Mouse (Mus musculus): ENCODE data around the gene Dnajb7. TPM values are rescaled to one million over a fixed set of nuclear protein-coding genes. Genes with fewer than 3 reads are reported as not detected.
"Not testable (repeated sequence)": the region's sequence is repeated elsewhere in the genome, so short reads cannot be mapped to it uniquely, and the experiment has no call there.

The Dnajb7 gene
- polyA plus RNA-seq (2015; fragmentation: Nextera tagmentation; extraction: Ambion mirVana) = 1.6 and 1.9 TPM in 2 replicates

DNA sequence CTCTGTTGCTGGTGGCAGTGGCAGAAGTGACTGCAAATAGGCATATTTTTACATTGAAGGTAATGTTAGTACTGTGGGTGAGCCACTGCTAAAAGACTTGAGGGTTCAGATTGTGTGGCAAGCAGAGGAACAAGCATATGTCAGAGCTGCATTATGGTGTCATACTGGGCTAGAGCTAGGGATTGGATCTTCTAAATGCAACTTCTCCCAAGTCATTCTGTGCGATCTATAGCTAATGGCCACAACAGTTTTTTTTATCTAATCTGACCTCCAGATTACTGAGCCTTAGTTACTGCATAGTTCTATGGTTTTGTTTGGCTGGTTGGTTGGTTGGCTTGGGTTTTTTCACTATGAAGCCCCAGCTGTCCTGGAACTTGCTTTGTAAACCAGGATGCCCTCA lies at the start of gene Dnajb7:
Dnajb7 (minus strand) TSS at position 101 of the 400 bp plus-strand sequence.
- WGBS = 92% methylated on average over 1 of the region's 1 CpGs
- Histone ChIP-seq H3K27ac (no peak within 1 kb of the TSS), H3K9me3 (no peaks in the 10 kb centered on the region), H3K4me2 (no peak within 1 kb of the TSS), H3K4me3 (no peak within 1 kb of the TSS), H3K9ac (no peak within 1 kb of the TSS), H3K27me3 (replicated peaks) (no peaks in the 10 kb centered on the region), H3K36me3 (replicated peaks) (no peaks in the 10 kb centered on the region), H3K4me1 (no peaks in the 10 kb centered on the region)
- ATAC-seq (replicated peaks) = no peak

DNA sequence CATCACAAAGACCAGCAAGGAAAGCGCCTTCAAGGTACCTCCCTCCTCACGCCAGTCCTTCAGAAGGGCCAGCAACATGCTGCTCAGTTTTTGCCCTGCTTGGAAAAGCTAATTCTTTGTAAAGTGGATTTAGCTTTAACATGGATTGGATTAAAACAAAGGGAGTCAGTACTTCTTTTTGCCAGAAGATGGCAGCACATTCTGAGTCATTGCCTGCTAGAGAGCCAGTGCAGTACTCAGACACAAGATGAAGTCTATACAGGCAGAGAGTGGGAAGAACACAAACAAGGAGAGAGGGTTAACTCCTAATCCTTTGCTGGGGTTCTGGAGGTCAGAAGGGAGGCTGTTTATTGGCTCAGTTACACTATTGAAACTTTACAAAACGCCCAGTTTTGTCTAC lies 40.4 kb upstream of the Dnajb7 start:
- Histone ChIP-seq H3K27ac (peak overlapping the region; percentile 43; the same call in 1 of the 2 replicates), H3K9me3 (no peaks in the 10 kb centered on the region), H3K27me3 (replicated peaks) (no peaks in the 10 kb centered on the region), H3K4me3 (no peak overlapping the region), H3K4me2 (no peak overlapping the region), H3K4me1 (no peaks in the 10 kb centered on the region; the same call in 1 of the 2 replicates), H3K36me3 (replicated peaks) (peaks cover 3% of the 10 kb centered on the region; the same call in 1 of the 2 replicates), H3K9ac (no peak overlapping the region)
- no peak for ATAC-seq (replicated peaks)
- 50% methylated on average over 3 of the region's 3 CpGs for WGBS

DNA sequence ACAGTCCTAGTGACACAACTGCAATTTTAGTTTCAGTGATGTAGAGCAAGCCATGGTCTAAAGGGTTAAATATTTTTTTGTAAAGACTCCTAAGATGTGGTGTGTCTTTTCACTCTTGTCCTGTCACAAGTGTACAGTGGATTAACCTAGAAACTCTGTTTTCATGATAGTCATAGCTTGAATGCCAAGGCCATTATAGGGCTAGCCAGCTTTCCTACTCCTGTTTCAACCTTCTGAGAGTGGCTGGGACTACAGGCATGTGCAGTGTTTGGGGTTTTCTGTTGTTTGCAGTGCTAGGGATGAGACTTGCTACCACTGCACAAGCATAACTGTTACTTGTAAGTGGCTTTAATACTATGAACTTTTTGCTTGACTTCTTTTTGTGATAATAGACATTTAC lies 31.1 kb upstream of the Dnajb7 start:
- Histone ChIP-seq H3K9me3 (no peaks in the 10 kb centered on the region), H3K9ac (no peak overlapping the region), H3K27ac (no peak overlapping the region), H3K4me2 (no peak overlapping the region), H3K27me3 (replicated peaks) (no peaks in the 10 kb centered on the region), H3K4me1 (no peaks in the 10 kb centered on the region), H3K4me3 (no peak overlapping the region), H3K36me3 (replicated peaks) (no peaks in the 10 kb centered on the region; the same call in 1 of the 2 replicates)
- ATAC-seq (replicated peaks) = no peak

DNA sequence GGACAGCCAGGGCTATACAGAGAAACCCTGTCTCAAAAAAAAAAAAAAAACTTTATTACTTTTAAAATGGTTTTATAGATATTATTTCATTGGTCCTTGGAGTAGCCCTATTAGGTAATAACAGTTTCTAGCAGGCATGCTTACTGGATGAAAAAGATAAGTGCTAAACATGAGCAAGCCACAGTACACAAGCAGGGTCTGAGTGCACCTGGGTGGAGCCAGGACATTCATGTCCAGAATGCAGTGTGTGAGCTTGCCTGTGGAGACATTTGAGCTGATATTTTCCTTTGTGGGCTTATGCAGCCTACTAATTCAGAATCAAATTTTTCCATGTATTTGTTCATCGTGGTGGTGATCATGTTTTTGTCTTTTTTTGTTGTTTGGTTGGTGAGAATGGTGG lies 30.2 kb upstream of the Dnajb7 start:
- Histone ChIP-seq H3K9ac (no peak overlapping the region), H3K36me3 (replicated peaks) (no peaks in the 10 kb centered on the region; the same call in 1 of the 2 replicates), H3K4me3 (no peak overlapping the region), H3K4me1 (no peaks in the 10 kb centered on the region), H3K27ac (no peak overlapping the region), H3K9me3 (no peaks in the 10 kb centered on the region), H3K27me3 (replicated peaks) (no peaks in the 10 kb centered on the region), H3K4me2 (no peak overlapping the region)
- ATAC-seq (replicated peaks) = no peak
- WGBS = 90% methylated on average over 1 of the region's 1 CpGs

DNA sequence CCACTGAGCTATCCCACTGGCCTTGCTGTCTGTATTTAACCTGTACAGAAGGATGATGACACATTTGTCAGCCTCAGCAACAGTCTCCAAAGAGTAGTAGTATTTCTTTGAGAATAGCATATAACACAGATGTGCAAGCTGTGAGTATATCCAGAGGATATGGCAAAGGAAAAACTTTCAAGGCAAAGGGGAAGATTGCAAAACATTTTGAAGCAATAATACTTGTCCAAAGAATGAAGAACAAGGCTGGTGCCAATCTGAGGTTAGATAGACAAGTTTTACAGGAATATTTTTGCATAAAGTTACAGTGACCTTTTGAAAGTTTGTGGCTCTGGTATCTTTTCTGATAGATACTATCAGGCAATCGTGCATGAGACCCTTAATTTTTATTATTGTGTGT lies 23.1 kb upstream of the Dnajb7 start:
- no peak for ATAC-seq (replicated peaks)
- 90% methylated on average over 1 of the region's 1 CpGs for WGBS
- Histone ChIP-seq H3K36me3 (replicated peaks) (no peaks in the 10 kb centered on the region; the same call in 1 of the 2 replicates), H3K4me3 (no peak overlapping the region), H3K9ac (no peak overlapping the region), H3K4me2 (no peak overlapping the region), H3K9me3 (no peaks in the 10 kb centered on the region), H3K4me1 (no peaks in the 10 kb centered on the region), H3K27me3 (replicated peaks) (no peaks in the 10 kb centered on the region), H3K27ac (no peak overlapping the region)

- no peaks in the 10 kb centered on the region for H3K27me3 ChIP-seq (replicated peaks)
- ATAC-seq (replicated peaks) = no peak
- H3K27ac ChIP-seq = no peak overlapping the region
- H3K4me1 ChIP-seq = no peaks in the 10 kb centered on the region
- WGBS = 94% methylated on average over 2 of the region's 2 CpGs
- no peaks in the 10 kb centered on the region for H3K9me3 ChIP-seq
- no peak overlapping the region for H3K9ac ChIP-seq
- no peaks in the 10 kb centered on the region; the same call in 1 of the 2 replicates for H3K36me3 ChIP-seq (replicated peaks)
- no peak overlapping the region for H3K4me2 ChIP-seq
- H3K4me3 ChIP-seq = no peak overlapping the region
Observed at GRCm38 (mm10) chr15:81427947-81428346, 19.8 kb upstream of the Dnajb7 start.

- no peaks in the 10 kb centered on the region for H3K9me3 ChIP-seq
- H3K4me2 ChIP-seq = no peak overlapping the region
- no peak for ATAC-seq (replicated peaks)
- H3K27me3 ChIP-seq (replicated peaks) = no peaks in the 10 kb centered on the region
- H3K4me3 ChIP-seq = no peak overlapping the region
- WGBS = 84% methylated on average over 3 of the region's 3 CpGs
- no peak overlapping the region for H3K9ac ChIP-seq
- no peak overlapping the region for H3K27ac ChIP-seq
- no peaks in the 10 kb centered on the region for H3K4me1 ChIP-seq
- H3K36me3 ChIP-seq (replicated peaks) = no peaks in the 10 kb centered on the region; the same call in 1 of the 2 replicates
Observed at GRCm38 (mm10) chr15:81425311-81425710, 17.2 kb upstream of the Dnajb7 start.

- Histone ChIP-seq H3K36me3 (replicated peaks) (no peaks in the 10 kb centered on the region), H3K9ac (no peak overlapping the region), H3K4me3 (no peak overlapping the region), H3K4me2 (no peak overlapping the region), H3K27me3 (replicated peaks) (no peaks in the 10 kb centered on the region), H3K27ac (no peak overlapping the region), H3K9me3 (no peaks in the 10 kb centered on the region), H3K4me1 (no peaks in the 10 kb centered on the region)
- 61% methylated on average over 7 of the region's 7 CpGs for WGBS
- ATAC-seq (replicated peaks) = no peak
Observed at GRCm38 (mm10) chr15:81422156-81422681, 14.1 kb upstream of the Dnajb7 start.

- Histone ChIP-seq H3K4me3 (no peak overlapping the region), H3K27me3 (replicated peaks) (no peaks in the 10 kb centered on the region), H3K9ac (no peak overlapping the region), H3K36me3 (replicated peaks) (no peaks in the 10 kb centered on the region), H3K4me2 (no peak overlapping the region), H3K4me1 (no peaks in the 10 kb centered on the region), H3K27ac (no peak overlapping the region), H3K9me3 (no peaks in the 10 kb centered on the region)
- no peak for ATAC-seq (replicated peaks)
- WGBS = 71% methylated on average over 1 of the region's 1 CpGs
Observed at GRCm38 (mm10) chr15:81421454-81421853, 13.4 kb upstream of the Dnajb7 start.

DNA sequence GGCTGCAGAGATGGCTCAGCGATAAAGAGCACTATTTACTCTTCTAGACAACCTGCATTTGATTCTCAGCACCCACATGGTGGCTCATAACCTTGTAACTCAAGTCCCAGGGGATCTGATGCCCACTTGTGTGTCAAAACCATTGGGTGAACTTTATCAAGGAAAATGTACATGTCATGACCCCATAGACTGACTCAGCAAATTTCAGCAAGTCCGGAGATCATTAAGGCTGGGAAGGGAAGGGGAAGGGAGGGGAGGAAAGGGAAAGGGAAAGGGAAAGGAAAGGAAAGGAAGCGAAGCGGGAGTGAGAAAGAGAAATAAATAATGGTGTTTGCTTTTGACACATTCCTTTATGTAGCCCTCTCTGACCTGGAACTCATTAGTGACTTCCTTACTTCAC lies 10.0 kb upstream of the Dnajb7 start:
- Histone ChIP-seq H3K27me3 (replicated peaks) (no peaks in the 10 kb centered on the region), H3K36me3 (replicated peaks) (no peaks in the 10 kb centered on the region), H3K4me2 (no peak overlapping the region), H3K9ac (no peak overlapping the region), H3K4me3 (no peak overlapping the region), H3K4me1 (no peaks in the 10 kb centered on the region), H3K27ac (no peak overlapping the region), H3K9me3 (no peaks in the 10 kb centered on the region)
- ATAC-seq (replicated peaks) = no peak
- WGBS = 89% methylated on average over 4 of the region's 4 CpGs

DNA sequence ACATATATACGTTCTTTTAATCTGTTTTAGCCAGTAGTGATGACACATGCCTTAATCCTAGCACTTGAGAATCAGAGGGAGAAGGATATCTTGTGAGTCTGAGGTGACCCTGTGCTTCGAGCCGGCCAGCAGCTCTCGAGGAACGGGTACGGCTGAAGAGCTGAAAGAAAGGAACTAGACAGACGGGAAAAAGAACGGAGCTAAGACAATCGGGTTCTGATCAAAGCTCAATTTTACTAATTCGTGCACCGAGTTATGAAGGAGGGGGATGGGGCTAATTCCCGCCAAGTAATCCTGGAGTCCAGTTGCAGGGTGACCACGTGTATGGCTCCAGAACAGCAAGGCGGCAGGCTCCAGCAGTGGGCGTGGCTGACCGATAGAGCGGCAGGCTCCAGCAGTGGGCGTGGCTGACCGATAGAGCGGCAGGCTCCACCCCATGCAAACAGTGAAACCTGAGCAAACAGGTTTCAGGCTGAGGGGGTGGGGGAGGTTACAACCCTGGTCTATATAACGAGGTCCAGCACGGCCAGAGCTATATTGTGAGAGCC lies 8.7 kb upstream of the Dnajb7 start:
- Histone ChIP-seq H3K4me3 (peak overlapping the region; percentile 15), H3K4me2 (peak overlapping the region; percentile 43)
- not testable (repeated sequence) for H3K9me3 ChIP-seq; H3K27ac ChIP-seq; H3K9ac ChIP-seq; H3K4me1 ChIP-seq; ATAC-seq (replicated peaks); H3K36me3 ChIP-seq (replicated peaks); H3K27me3 ChIP-seq (replicated peaks)
- 8% methylated on average over 22 of the region's 22 CpGs for WGBS

GRCm38 (mm10) chr15:81405008-81405407 lies 3.1 kb downstream of the Dnajb7 start:
- H3K27ac ChIP-seq = no peak overlapping the region
- WGBS = 80% methylated on average over 3 of the region's 3 CpGs
- H3K4me1 ChIP-seq = peaks cover 11% of the 10 kb centered on the region
- no peaks in the 10 kb centered on the region for H3K27me3 ChIP-seq (replicated peaks)
- no peak overlapping the region for H3K4me3 ChIP-seq
- no peak overlapping the region for H3K4me2 ChIP-seq
- ATAC-seq (replicated peaks) = no peak
- no peaks in the 10 kb centered on the region for H3K9me3 ChIP-seq
- no peaks in the 10 kb centered on the region for H3K36me3 ChIP-seq (replicated peaks)
- no peak overlapping the region for H3K9ac ChIP-seq

- H3K36me3 ChIP-seq (replicated peaks) = no peaks in the 10 kb centered on the region
- ATAC-seq (replicated peaks) = peak; percentile 99
- peaks cover 32% of the 10 kb centered on the region for H3K4me1 ChIP-seq
- H3K9ac ChIP-seq = peak within 1 kb of the TSS; percentile 80
- H3K27ac ChIP-seq = peak within 1 kb of the TSS; percentile 95
- H3K9me3 ChIP-seq = no peaks in the 10 kb centered on the region
- H3K4me3 ChIP-seq = peak within 1 kb of the TSS; percentile 72
- peak within 1 kb of the TSS; percentile 78 for H3K4me2 ChIP-seq
- H3K27me3 ChIP-seq (replicated peaks) = no peaks in the 10 kb centered on the region
- under 1% methylated on average over 50 of the region's 50 CpGs for WGBS
Observed at GRCm38 (mm10) chr15:81399638-81400315, 8.3 kb downstream of the Dnajb7 start, which contains the start of the genes St13 and Xpnpep3. Gene St13, minus strand, starts transcription at chr15:81400077. Gene Xpnpep3, plus strand, starts transcription at chr15:81400138.
